In the genomic region with DNA sequence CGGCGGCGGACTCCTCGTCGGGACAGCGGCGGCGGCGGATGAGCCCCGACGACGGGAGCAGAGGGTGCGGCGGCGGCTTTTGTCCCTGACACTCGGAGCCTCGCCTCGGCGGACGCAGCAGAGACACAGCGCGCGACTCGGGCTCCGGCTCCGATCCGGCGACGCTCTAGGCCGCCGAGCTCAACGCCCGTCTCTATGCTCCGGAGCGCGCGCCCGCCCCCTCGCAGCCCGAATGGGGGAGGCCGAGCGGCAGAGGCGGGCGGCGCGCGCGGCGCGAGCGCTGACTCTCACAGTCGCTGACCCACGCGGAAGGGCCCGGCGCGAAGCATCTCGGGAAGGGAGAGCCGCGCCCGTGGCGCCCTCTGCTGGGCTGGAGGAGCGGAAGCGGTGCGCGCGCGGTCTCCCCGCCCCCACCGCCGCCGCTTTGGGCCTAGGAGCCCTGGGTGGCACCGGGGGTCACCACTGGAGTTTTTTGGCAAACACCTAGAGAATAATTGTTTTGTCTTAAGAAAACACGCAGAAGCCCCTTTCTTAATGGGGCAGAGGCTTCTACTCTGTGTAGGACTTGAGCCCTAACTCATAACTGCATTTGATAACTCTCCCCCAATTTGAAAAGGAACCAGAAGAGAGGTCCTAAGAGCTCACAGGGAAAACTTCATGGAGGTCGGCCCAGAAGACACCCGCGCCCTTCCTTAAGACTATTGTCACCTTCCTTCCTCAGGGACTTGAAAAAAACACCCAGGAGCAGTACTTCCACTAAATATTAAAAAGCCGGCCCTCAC, we compare ENCODE assay signal across 8 mouse cellular contexts. TPM values are rescaled to one million over a fixed set of nuclear protein-coding genes. Genes with fewer than 3 reads are reported as not detected.
DNase-seq lines count a peak whose midpoint lies in the region; ATAC-seq lines count a peak whose summit lies in the region.

A gene (minus strand): TSS at position 351 of the 782 bp plus-strand sequence.

- H3K27ac ChIP-seq in hindbrain, embryonic 11.5 days (ENCODE audit: low read depth, low read length), result peak within 1 kb of the TSS; percentile 96

- peak; percentile 99 for DNase-seq in MN1 (ENCODE audit: low spot score)
- peak; percentile 96 for DNase-seq in cerebellum, adult 9-10 months
- DNase-seq in frontal cortex, adult 2 months (ENCODE audit: extremely low spot score in 1 of 2, low spot score in 1 of 2), result peak; percentile 89 to 98
- DNase-seq in hindbrain, embryonic 11.5 days (ENCODE audit: low spot score), result peak; percentile 99
- DNase-seq in layer of hippocampus, postnatal 10 days (ENCODE audit: low spot score in 2 of 2), result peak; percentile 98 to 99
- DNase-seq in lung, postnatal 10 days, result peak; percentile 98
- peak; percentile 99 for DNase-seq in ovary, postnatal 36 days (ENCODE audit: low spot score)
- peak; percentile 98 for DNase-seq in thymus, postnatal 25 days

- 0 out of 2 replicates have a peak, but pooled peaks cover 2% of the 10 kb centered on the region for H3K36me3 ChIP-seq in hindbrain, embryonic 11.5 days (ENCODE audit: control insufficient read depth, insufficient read depth, low read length)

- 1% methylated on average over 77 of the region's 78 CpGs for WGBS in hindbrain, embryonic 11.5 days

- no peaks in the 10 kb centered on the region for H3K9me3 ChIP-seq in hindbrain, embryonic 11.5 days (ENCODE audit: control insufficient read depth, low read length)

- peak; percentile 98 for ATAC-seq in hindbrain, embryonic 11.5 days (ENCODE audit: low FRiP score)

- no peaks in the 10 kb centered on the region; the same call in 1 of the 2 replicates for H3K4me1 ChIP-seq in hindbrain, embryonic 11.5 days (replicated peaks; ENCODE audit: control insufficient read depth, insufficient read depth, low read length)

- H3K4me2 ChIP-seq in hindbrain, embryonic 11.5 days (replicated peaks; ENCODE audit: low read depth, low read length), result peak within 1 kb of the TSS; percentile 70

- H3K27me3 ChIP-seq in hindbrain, embryonic 11.5 days (ENCODE audit: control insufficient read depth, insufficient read depth, low read length), result no peaks in the 10 kb centered on the region

- peak within 1 kb of the TSS; percentile 98 for H3K9ac ChIP-seq in hindbrain, embryonic 11.5 days (ENCODE audit: low read depth, low read length)

- peak within 1 kb of the TSS; percentile 100 for H3K4me3 ChIP-seq in hindbrain, embryonic 11.5 days (ENCODE audit: low read depth, low read length)

RNA-seq across cellular contexts. Expression of the gene that starts here (rescaled TPM):
- 19.0 and 21.8 TPM in 2 replicates for polyA plus RNA-seq in frontal cortex, adult 2 months (2012; rRNA removed)
- 161 TPM in 2 replicates for polyA plus RNA-seq in hindbrain, embryonic 11.5 days (2014; fragmentation: Nextera tagmentation; extraction: Ambion mirVana)
- 10 to 100 TPM; 46.2 to 51.7 TPM for total RNA-seq in layer of hippocampus, postnatal 10 days (2021)

Comparison
In these comparisons a context has a peak if more than half of its experiments do, and no peak if none do; other contexts are left out.
1. Peak in every context shown above with its lines: DNase-seq, ATAC-seq, H3K4me3 ChIP-seq and H3K27ac ChIP-seq.